Mouse (Mus musculus): ENCODE data around the gene Pitpnm1. TPM values are rescaled to one million over a fixed set of nuclear protein-coding genes. Genes with fewer than 3 reads are reported as not detected.

The Pitpnm1 gene
- polyA plus RNA-seq, 1 experiment, result 357 TPM

- 89% methylated on average over 5 of the region's 5 CpGs for WGBS
- H3K27ac ChIP-seq (ENCODE audit: control insufficient read depth, insufficient read depth, low read length), result no peak overlapping the region
Observed at GRCm38 (mm10) chr19:4136463-4136862, 36.7 kb downstream of the Pitpnm1 start.

GRCm38 (mm10) chr19:4137913-4138312 lies 38.1 kb downstream of the Pitpnm1 start:
- TF ChIP-seq CTCF (IDR thresholded peaks at IDR 0.05; ENCODE audit: borderline replicate concordance, control insufficient read depth, extremely low read depth, insufficient read depth, low read length, poor library complexity), result no peak
- TF ChIP-seq POLR2A (IDR thresholded peaks at IDR 0.05; ENCODE audit: control insufficient read depth, extremely low read depth, insufficient read depth, low read length, poor library complexity), result no peak
- no peaks in the 10 kb centered on the region for H3K27me3 ChIP-seq (ENCODE audit: control insufficient read depth, insufficient read depth, low read length)
- WGBS, result 72% methylated on average over 5 of the region's 5 CpGs
- no peak overlapping the region for H3K27ac ChIP-seq (ENCODE audit: control insufficient read depth, insufficient read depth, low read length)
- peaks cover 14% of the 10 kb centered on the region; the same call in 1 of the 2 replicates for H3K4me1 ChIP-seq (replicated peaks; ENCODE audit: control insufficient read depth, insufficient read depth, low read length)
- peaks cover 2% of the 10 kb centered on the region for H3K36me3 ChIP-seq (ENCODE audit: control insufficient read depth, insufficient read depth, low read length)
- H3K4me3 ChIP-seq (ENCODE audit: control insufficient read depth, insufficient read depth, low read length), result no peak overlapping the region
- DNase-seq, result no peak

More at GRCm38 (mm10) chr19:4136463-4136862, 36.7 kb downstream of the Pitpnm1 start:
- H3K36me3 ChIP-seq (ENCODE audit: control insufficient read depth, insufficient read depth, low read length), result peaks cover 9% of the 10 kb centered on the region
- TF ChIP-seq POLR2A (IDR thresholded peaks at IDR 0.05; ENCODE audit: control insufficient read depth, extremely low read depth, insufficient read depth, low read length, poor library complexity) (no peak), CTCF (IDR thresholded peaks at IDR 0.05; ENCODE audit: borderline replicate concordance, control insufficient read depth, extremely low read depth, insufficient read depth, low read length, poor library complexity) (no peak)
- no peak for DNase-seq
- H3K4me1 ChIP-seq (replicated peaks; ENCODE audit: control insufficient read depth, insufficient read depth, low read length), result peaks cover 14% of the 10 kb centered on the region; the same call in 1 of the 2 replicates
- H3K4me3 ChIP-seq (ENCODE audit: control insufficient read depth, insufficient read depth, low read length), result no peak overlapping the region
- H3K27me3 ChIP-seq (ENCODE audit: control insufficient read depth, insufficient read depth, low read length), result no peaks in the 10 kb centered on the region

- no peaks in the 10 kb centered on the region for H3K36me3 ChIP-seq (ENCODE audit: control insufficient read depth, insufficient read depth, low read length)
- H3K4me1 ChIP-seq (replicated peaks; ENCODE audit: control insufficient read depth, insufficient read depth, low read length), result peaks cover 22% of the 10 kb centered on the region
- TF ChIP-seq POLR2A (IDR thresholded peaks at IDR 0.05; ENCODE audit: control insufficient read depth, extremely low read depth, insufficient read depth, low read length, poor library complexity), result no peak
- no peak for TF ChIP-seq CTCF (IDR thresholded peaks at IDR 0.05; ENCODE audit: borderline replicate concordance, control insufficient read depth, extremely low read depth, insufficient read depth, low read length, poor library complexity)
- no peak within 1 kb of the TSS for H3K4me3 ChIP-seq (ENCODE audit: control insufficient read depth, insufficient read depth, low read length)
- no peaks in the 10 kb centered on the region for H3K27me3 ChIP-seq (ENCODE audit: control insufficient read depth, insufficient read depth, low read length)
- no peak for DNase-seq
- 98% methylated on average over 2 of the region's 2 CpGs for WGBS
- no peak within 1 kb of the TSS for H3K27ac ChIP-seq (ENCODE audit: control insufficient read depth, insufficient read depth, low read length)
Observed at GRCm38 (mm10) chr19:4139446-4139845, 39.6 kb downstream of the Pitpnm1 start, which contains the start of gene Gpr152. TSS of gene Gpr152 (plus strand) at chr19:4139787.

GRCm38 (mm10) chr19:4140147-4140546 lies 40.3 kb downstream of the Pitpnm1 start:
- Histone ChIP-seq H3K4me1 (replicated peaks; ENCODE audit: control insufficient read depth, insufficient read depth, low read length) (peaks cover 26% of the 10 kb centered on the region), H3K27me3 (ENCODE audit: control insufficient read depth, insufficient read depth, low read length) (no peaks in the 10 kb centered on the region), H3K27ac (ENCODE audit: control insufficient read depth, insufficient read depth, low read length) (no peak overlapping the region), H3K4me3 (ENCODE audit: control insufficient read depth, insufficient read depth, low read length) (no peak overlapping the region), H3K36me3 (ENCODE audit: control insufficient read depth, insufficient read depth, low read length) (no peaks in the 10 kb centered on the region)
- TF ChIP-seq CTCF (IDR thresholded peaks at IDR 0.05; ENCODE audit: borderline replicate concordance, control insufficient read depth, extremely low read depth, insufficient read depth, low read length, poor library complexity) (no peak), POLR2A (IDR thresholded peaks at IDR 0.05; ENCODE audit: control insufficient read depth, extremely low read depth, insufficient read depth, low read length, poor library complexity) (no peak)
- WGBS, result 92% methylated on average over 6 of the region's 6 CpGs
- DNase-seq, result no peak

- Histone ChIP-seq H3K4me1 (replicated peaks; ENCODE audit: control insufficient read depth, insufficient read depth, low read length) (peaks cover 36% of the 10 kb centered on the region), H3K27me3 (ENCODE audit: control insufficient read depth, insufficient read depth, low read length) (no peaks in the 10 kb centered on the region), H3K36me3 (ENCODE audit: control insufficient read depth, insufficient read depth, low read length) (no peaks in the 10 kb centered on the region), H3K4me3 (ENCODE audit: control insufficient read depth, insufficient read depth, low read length) (no peak overlapping the region), H3K27ac (ENCODE audit: control insufficient read depth, insufficient read depth, low read length) (no peak overlapping the region)
- no peak for TF ChIP-seq POLR2A (IDR thresholded peaks at IDR 0.05; ENCODE audit: control insufficient read depth, extremely low read depth, insufficient read depth, low read length, poor library complexity)
- TF ChIP-seq CTCF (IDR thresholded peaks at IDR 0.05; ENCODE audit: borderline replicate concordance, control insufficient read depth, extremely low read depth, insufficient read depth, low read length, poor library complexity), result no peak
- DNase-seq, result no peak
- WGBS, result 98% methylated on average over 18 of the region's 18 CpGs
Observed at GRCm38 (mm10) chr19:4142416-4143173, 42.8 kb downstream of the Pitpnm1 start.

GRCm38 (mm10) chr19:4143759-4144268 lies 44.0 kb downstream of the Pitpnm1 start, which contains the start of gene Cabp4:
TSS of gene Cabp4 (minus strand) at chr19:4144033.
- H3K4me1 ChIP-seq (replicated peaks; ENCODE audit: control insufficient read depth, insufficient read depth, low read length), result peaks cover 39% of the 10 kb centered on the region
- no peaks in the 10 kb centered on the region for H3K27me3 ChIP-seq (ENCODE audit: control insufficient read depth, insufficient read depth, low read length)
- DNase-seq, result no peak
- WGBS, result 65% methylated on average over 7 of the region's 7 CpGs
- H3K27ac ChIP-seq (ENCODE audit: control insufficient read depth, insufficient read depth, low read length), result peak within 1 kb of the TSS; percentile 79
- H3K36me3 ChIP-seq (ENCODE audit: control insufficient read depth, insufficient read depth, low read length), result no peaks in the 10 kb centered on the region
- no peak within 1 kb of the TSS for H3K4me3 ChIP-seq (ENCODE audit: control insufficient read depth, insufficient read depth, low read length)
- TF ChIP-seq POLR2A (IDR thresholded peaks at IDR 0.05; ENCODE audit: control insufficient read depth, extremely low read depth, insufficient read depth, low read length, poor library complexity) (no peak), CTCF (IDR thresholded peaks at IDR 0.05; ENCODE audit: borderline replicate concordance, control insufficient read depth, extremely low read depth, insufficient read depth, low read length, poor library complexity) (no peak)
